Mouse (Mus musculus): ENCODE measurements at regions not wholly inside any gene's neighbourhood (a gene's known extent, or its start where the extent isn't known, plus 50 kb on each side); places are given as distances from the start of the nearest gene placed in this dataset.

GRCm38 (mm10) chr19:27694478-27694877 lies 264.9 kb upstream of the Pum3 start:
- H3K36me3 ChIP-seq (ENCODE audit: control insufficient read depth, insufficient read depth, low read length): no peaks in the 10 kb centered on the region
- 89% methylated on average over 4 of the region's 4 CpGs for WGBS
- H3K4me1 ChIP-seq (ENCODE audit: control insufficient read depth, insufficient read depth, low read length): no peaks in the 10 kb centered on the region
- no peak for DNase-seq
- H3K9ac ChIP-seq (ENCODE audit: low read depth, low read length): no peak overlapping the region
- no peak overlapping the region for H3K4me3 ChIP-seq
- no peaks in the 10 kb centered on the region for H3K79me2 ChIP-seq (replicated peaks; ENCODE audit: control insufficient read depth, insufficient read depth, low read length)
- intact Hi-C loops (cut with DNase I): no loop called here
- no peak overlapping the region for H3K27ac ChIP-seq
- no peaks in the 10 kb centered on the region for H3K27me3 ChIP-seq (ENCODE audit: control insufficient read depth, insufficient read depth, low read length)
- TF ChIP-seq CTCF (IDR thresholded peaks at IDR 0.05) (no peak), EP300 (IDR thresholded peaks at IDR 0.05; ENCODE audit: insufficient read depth, low read depth, low read length) (no peak), POLR2A (IDR thresholded peaks at IDR 0.05; ENCODE audit: insufficient read depth, low read depth, low read length) (no peak)

DNA sequence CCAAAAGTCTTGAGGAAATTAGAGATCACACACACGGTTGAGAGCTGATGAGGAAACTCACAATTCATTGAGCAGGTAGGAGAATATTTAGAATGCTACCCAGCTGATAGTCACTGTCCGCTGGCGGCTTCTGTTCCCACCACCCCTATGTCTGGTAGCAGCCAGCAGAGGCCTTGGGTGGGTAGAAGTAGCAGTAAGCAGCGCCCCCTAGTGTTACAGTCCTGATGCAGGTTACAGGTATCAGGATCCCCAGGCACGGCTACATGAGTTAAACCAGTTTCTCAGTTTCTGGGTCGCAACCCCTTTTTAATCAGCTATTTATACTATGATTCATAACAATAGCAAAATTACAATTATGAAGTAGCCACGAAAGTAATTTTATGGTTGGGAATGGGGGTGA lies 264.1 kb upstream of the Pum3 start:
- DNase-seq: no peak
- Histone ChIP-seq H3K27me3 (ENCODE audit: control insufficient read depth, insufficient read depth, low read length) (no peaks in the 10 kb centered on the region), H3K27ac (no peak overlapping the region), H3K9ac (ENCODE audit: low read depth, low read length) (no peak overlapping the region), H3K4me3 (no peak overlapping the region), H3K36me3 (ENCODE audit: control insufficient read depth, insufficient read depth, low read length) (no peaks in the 10 kb centered on the region), H3K4me1 (ENCODE audit: control insufficient read depth, insufficient read depth, low read length) (no peaks in the 10 kb centered on the region), H3K79me2 (replicated peaks; ENCODE audit: control insufficient read depth, insufficient read depth, low read length) (no peaks in the 10 kb centered on the region)
- 75% methylated on average over 7 of the region's 7 CpGs for WGBS
- no peak for TF ChIP-seq POLR2A (IDR thresholded peaks at IDR 0.05; ENCODE audit: insufficient read depth, low read depth, low read length)
- TF ChIP-seq EP300 (IDR thresholded peaks at IDR 0.05; ENCODE audit: insufficient read depth, low read depth, low read length): no peak
- TF ChIP-seq CTCF (IDR thresholded peaks at IDR 0.05): peak; percentile 25; the same call in 1 of the 2 replicates
- intact Hi-C loops (cut with DNase I): no loop called here

DNA sequence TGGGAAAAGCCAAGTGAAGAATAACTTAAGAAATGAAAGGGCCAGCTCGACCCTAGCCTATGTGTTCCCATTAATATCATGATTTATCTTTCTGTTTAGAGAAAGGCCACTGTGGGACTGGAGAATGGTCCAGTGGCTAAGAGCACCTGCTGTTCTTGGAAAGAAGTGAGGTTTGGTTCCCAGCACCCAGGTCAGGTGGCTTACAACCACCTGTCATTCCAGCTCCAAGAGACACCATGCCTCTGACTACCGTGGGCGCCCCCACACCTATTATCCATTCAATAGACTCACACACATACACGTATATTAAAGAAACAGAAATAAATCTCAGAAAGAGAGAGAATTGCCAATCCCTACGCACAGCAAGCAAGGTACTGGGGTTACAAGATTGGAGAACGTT lies 263.3 kb upstream of the Pum3 start:
- 85% methylated on average over 6 of the region's 6 CpGs for WGBS
- Histone ChIP-seq H3K79me2 (replicated peaks; ENCODE audit: control insufficient read depth, insufficient read depth, low read length) (no peaks in the 10 kb centered on the region), H3K27ac (no peak overlapping the region), H3K9ac (ENCODE audit: low read depth, low read length) (no peak overlapping the region), H3K4me3 (no peak overlapping the region), H3K4me1 (ENCODE audit: control insufficient read depth, insufficient read depth, low read length) (no peaks in the 10 kb centered on the region), H3K36me3 (ENCODE audit: control insufficient read depth, insufficient read depth, low read length) (no peaks in the 10 kb centered on the region), H3K27me3 (ENCODE audit: control insufficient read depth, insufficient read depth, low read length) (no peaks in the 10 kb centered on the region)
- intact Hi-C loops (cut with DNase I): no loop called here
- no peak for TF ChIP-seq POLR2A (IDR thresholded peaks at IDR 0.05; ENCODE audit: insufficient read depth, low read depth, low read length)
- TF ChIP-seq CTCF (IDR thresholded peaks at IDR 0.05): no peak
- TF ChIP-seq EP300 (IDR thresholded peaks at IDR 0.05; ENCODE audit: insufficient read depth, low read depth, low read length): no peak
- DNase-seq: no peak

DNA sequence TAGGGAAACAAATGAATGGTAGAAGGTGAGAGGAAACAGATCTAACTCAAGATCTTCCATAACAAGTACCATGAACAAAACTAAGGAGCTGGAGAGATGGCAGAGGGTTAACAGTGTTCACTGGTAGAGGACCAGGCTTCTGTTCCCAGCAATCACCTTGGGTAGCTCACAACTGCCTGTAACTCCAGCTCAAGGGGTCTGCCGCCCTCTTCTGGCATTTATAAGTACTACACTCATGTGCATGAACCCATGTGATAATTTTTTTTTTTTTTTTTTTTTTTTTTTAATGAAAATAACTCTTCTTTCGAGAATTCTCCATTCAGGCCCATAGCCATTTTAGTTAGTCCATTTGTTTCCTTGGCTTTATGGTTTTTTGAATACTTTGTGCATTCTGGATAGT lies 253.8 kb upstream of the Pum3 start:
- no peak overlapping the region for H3K9ac ChIP-seq (ENCODE audit: low read depth, low read length)
- no peaks in the 10 kb centered on the region for H3K36me3 ChIP-seq (ENCODE audit: control insufficient read depth, insufficient read depth, low read length)
- no peak overlapping the region for H3K27ac ChIP-seq
- H3K4me1 ChIP-seq (ENCODE audit: control insufficient read depth, insufficient read depth, low read length): no peaks in the 10 kb centered on the region
- WGBS: 46% methylated on average over 2 of the region's 2 CpGs
- no peak overlapping the region for H3K4me3 ChIP-seq
- TF ChIP-seq CTCF (IDR thresholded peaks at IDR 0.05): peak; percentile 40
- no peak for TF ChIP-seq POLR2A (IDR thresholded peaks at IDR 0.05; ENCODE audit: insufficient read depth, low read depth, low read length)
- no peak for TF ChIP-seq EP300 (IDR thresholded peaks at IDR 0.05; ENCODE audit: insufficient read depth, low read depth, low read length)
- no peaks in the 10 kb centered on the region for H3K27me3 ChIP-seq (ENCODE audit: control insufficient read depth, insufficient read depth, low read length)
- intact Hi-C loops (cut with DNase I): no loop called here
- no peak for DNase-seq
- no peaks in the 10 kb centered on the region for H3K79me2 ChIP-seq (replicated peaks; ENCODE audit: control insufficient read depth, insufficient read depth, low read length)

GRCm38 (mm10) chr19:27679427-27679826 lies 249.8 kb upstream of the Pum3 start:
- DNase-seq: no peak
- no peaks in the 10 kb centered on the region for H3K4me1 ChIP-seq (ENCODE audit: control insufficient read depth, insufficient read depth, low read length)
- H3K36me3 ChIP-seq (ENCODE audit: control insufficient read depth, insufficient read depth, low read length): no peaks in the 10 kb centered on the region
- H3K27me3 ChIP-seq (ENCODE audit: control insufficient read depth, insufficient read depth, low read length): no peaks in the 10 kb centered on the region
- intact Hi-C loops (cut with DNase I): no loop called here
- 55% methylated on average over 7 of the region's 7 CpGs for WGBS
- TF ChIP-seq EP300 (IDR thresholded peaks at IDR 0.05; ENCODE audit: insufficient read depth, low read depth, low read length) (no peak), POLR2A (IDR thresholded peaks at IDR 0.05; ENCODE audit: insufficient read depth, low read depth, low read length) (no peak), CTCF (IDR thresholded peaks at IDR 0.05) (no peak)
- H3K79me2 ChIP-seq (replicated peaks; ENCODE audit: control insufficient read depth, insufficient read depth, low read length): no peaks in the 10 kb centered on the region
- no peak overlapping the region for H3K27ac ChIP-seq
- H3K4me3 ChIP-seq: no peak overlapping the region
- H3K9ac ChIP-seq (ENCODE audit: low read depth, low read length): no peak overlapping the region

DNA sequence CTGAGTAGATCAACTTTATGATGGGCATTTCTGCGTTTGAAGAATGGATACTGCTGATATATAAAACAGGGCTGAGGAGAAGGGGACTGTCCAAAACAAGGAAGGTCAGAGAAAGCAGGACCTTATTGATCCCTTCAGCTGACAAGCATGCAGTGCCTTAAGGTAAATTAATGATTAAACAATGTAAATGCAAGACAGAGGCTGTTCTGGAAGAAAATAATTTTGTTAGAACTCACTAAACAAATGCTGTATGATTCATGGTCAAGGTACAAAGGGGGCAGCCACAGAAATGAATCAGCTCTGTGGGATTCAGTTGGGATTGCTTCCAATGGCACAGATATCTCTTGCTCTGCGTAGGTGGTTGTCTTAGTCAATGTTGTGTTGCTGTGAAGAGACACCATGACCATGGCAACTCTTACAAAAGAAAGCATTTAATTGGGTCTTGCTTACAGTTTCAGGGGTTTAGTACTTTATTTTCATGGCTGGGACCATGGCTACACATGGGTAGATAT lies 243.1 kb upstream of the Pum3 start:
- no peak for DNase-seq
- Histone ChIP-seq H3K9ac (ENCODE audit: low read depth, low read length) (no peak overlapping the region), H3K79me2 (replicated peaks; ENCODE audit: control insufficient read depth, insufficient read depth, low read length) (no peaks in the 10 kb centered on the region), H3K4me1 (ENCODE audit: control insufficient read depth, insufficient read depth, low read length) (no peaks in the 10 kb centered on the region), H3K27me3 (ENCODE audit: control insufficient read depth, insufficient read depth, low read length) (no peaks in the 10 kb centered on the region), H3K36me3 (ENCODE audit: control insufficient read depth, insufficient read depth, low read length) (no peaks in the 10 kb centered on the region), H3K27ac (no peak overlapping the region), H3K4me3 (no peak overlapping the region)
- intact Hi-C loops (cut with DNase I): no loop called here
- TF ChIP-seq CTCF (IDR thresholded peaks at IDR 0.05) (no peak), EP300 (IDR thresholded peaks at IDR 0.05; ENCODE audit: insufficient read depth, low read depth, low read length) (no peak), POLR2A (IDR thresholded peaks at IDR 0.05; ENCODE audit: insufficient read depth, low read depth, low read length) (no peak)
- WGBS: 73% methylated on average over 2 of the region's 2 CpGs

All from heart, adult 2 months (tissue).